ENCODE assay signal across 11 mouse cellular contexts in the genomic region with DNA sequence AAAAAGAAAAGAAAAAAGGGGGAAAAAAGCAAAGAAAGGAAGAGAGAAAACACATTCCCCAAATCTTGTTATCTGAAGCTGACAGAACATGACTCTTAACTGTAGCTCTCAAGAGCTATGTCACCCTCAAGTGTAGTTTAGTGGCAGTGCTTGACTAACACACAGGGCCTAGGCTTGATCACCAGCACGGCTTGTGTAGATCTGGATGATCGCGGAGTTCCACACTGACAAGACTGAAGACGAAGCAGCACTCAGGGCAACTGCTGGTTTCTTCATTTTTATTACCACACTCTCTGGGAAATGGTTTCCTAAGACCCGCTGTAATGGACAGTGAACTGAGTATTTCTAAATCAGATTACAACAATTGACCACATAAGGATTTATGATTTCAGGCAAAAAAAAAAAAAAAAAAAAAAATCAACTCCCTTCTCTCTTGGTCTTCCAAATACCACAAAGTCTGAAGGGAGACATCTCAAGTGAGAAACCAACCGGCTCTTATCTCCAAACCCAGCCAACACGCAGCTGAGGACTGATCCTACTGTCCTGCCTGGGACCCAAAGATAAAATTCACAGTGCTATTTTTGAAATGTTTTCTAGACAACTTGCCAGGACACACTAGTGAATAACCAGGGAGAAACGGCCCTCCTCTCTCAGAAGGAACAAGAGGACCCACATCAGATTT. TPM values are rescaled to one million over a fixed set of nuclear protein-coding genes. Genes with fewer than 3 reads are reported as not detected.
DNase-seq lines count a peak whose midpoint lies in the region; ATAC-seq and TF ChIP-seq lines count a peak whose summit lies in the region.
"Had no signal": no experiment of that assay in that cellular context is flagged by ENCODE, and none has a peak within 500 bp of the region (broad histone marks: within the 10 kb centered on the region; RNA-seq: fewer than 3 reads in every experiment).

No protein-coding gene starts in this region.

- ATAC-seq in erythroblast, adult 5-6 weeks (replicated peaks; ENCODE audit: low FRiP score, poor library complexity, severe bottlenecking) = peak; percentile 73
- ATAC-seq in liver, embryonic 12.5 days = peak; percentile 90

- H3K36me3 ChIP-seq in heart, adult 2 months (ENCODE audit: control insufficient read depth, insufficient read depth, low read length) = peaks cover 27% of the 10 kb centered on the region
- H3K36me3 ChIP-seq in liver, embryonic 12.5 days = peaks cover 74% of the 10 kb centered on the region
- H3K36me3 ChIP-seq in midbrain, embryonic 10.5 days = peaks cover 72% of the 10 kb centered on the region
- H3K36me3 ChIP-seq: hindbrain, embryonic 15.5 days had no signal

- H3K9ac ChIP-seq in heart, adult 2 months (ENCODE audit: low read depth, low read length) = no peak overlapping the region
- H3K9ac ChIP-seq in liver, embryonic 12.5 days = peak overlapping the region; percentile 80
- H3K9ac ChIP-seq: hindbrain, embryonic 15.5 days had no signal

- no peak for TF ChIP-seq CTCF in heart, adult 2 months (IDR thresholded peaks at IDR 0.05)

- WGBS in heart, adult 2 months = 35% methylated on average over 8 of the region's 8 CpGs
- 17% methylated on average over 8 of the region's 8 CpGs for WGBS in liver, embryonic 12.5 days (ENCODE audit: insufficient replicate concordance)
- 91% methylated on average over 8 of the region's 8 CpGs for WGBS in midbrain, embryonic 10.5 days

- H3K4me3 ChIP-seq in heart, adult 2 months = no peak overlapping the region
- H3K4me3 ChIP-seq in liver, embryonic 12.5 days = peak overlapping the region; percentile 50
- no peak overlapping the region for H3K4me3 ChIP-seq in midbrain, embryonic 10.5 days
- H3K4me3 ChIP-seq: hindbrain, embryonic 15.5 days had no signal

- TF ChIP-seq POLR2A in heart, adult 2 months (IDR thresholded peaks at IDR 0.05; ENCODE audit: insufficient read depth, low read depth, low read length) = no peak

- TF ChIP-seq EP300 in heart, adult 2 months (IDR thresholded peaks at IDR 0.05; ENCODE audit: insufficient read depth, low read depth, low read length) = 0 out of 2 replicates have a peak, but pooled peaks have one; percentile 40

- peaks cover 31% of the 10 kb centered on the region for H3K4me1 ChIP-seq in heart, adult 2 months (ENCODE audit: control insufficient read depth, insufficient read depth, low read length)
- H3K4me1 ChIP-seq in liver, embryonic 12.5 days = peaks cover 91% of the 10 kb centered on the region
- peaks cover 51% of the 10 kb centered on the region for H3K4me1 ChIP-seq in midbrain, embryonic 10.5 days

- H3K9me3 ChIP-seq in liver, embryonic 12.5 days (replicated peaks) = no peaks in the 10 kb centered on the region
- H3K9me3 ChIP-seq in midbrain, embryonic 10.5 days (replicated peaks) = no peaks in the 10 kb centered on the region
- H3K9me3 ChIP-seq: hindbrain, embryonic 15.5 days had no signal

- intact Hi-C loops in heart, adult 2 months (cut with DNase I) = no loop called here
- intact Hi-C loops in heart, postnatal 14 days (cut with DNase I) = no loop called here

- peak overlapping the region; percentile 81 for H3K4me2 ChIP-seq in liver, embryonic 12.5 days
- H3K4me2 ChIP-seq: hindbrain, embryonic 15.5 days had no signal

- peaks cover 10% of the 10 kb centered on the region for H3K79me2 ChIP-seq in heart, adult 2 months (replicated peaks; ENCODE audit: control insufficient read depth, insufficient read depth, low read length)

- no peaks in the 10 kb centered on the region for H3K27me3 ChIP-seq in heart, adult 2 months (ENCODE audit: control insufficient read depth, insufficient read depth, low read length)
- no peaks in the 10 kb centered on the region for H3K27me3 ChIP-seq in liver, embryonic 12.5 days (replicated peaks)
- H3K27me3 ChIP-seq in midbrain, embryonic 10.5 days (ENCODE audit: low read depth, poor library complexity, severe bottlenecking) = no peaks in the 10 kb centered on the region
- H3K27me3 ChIP-seq: hindbrain, embryonic 15.5 days had no signal

- peak in 1 of 2 experiments; percentile 35 for DNase-seq in heart, adult 2 months
- no peak for DNase-seq in heart, postnatal 14 days
- DNase-seq in 416B (ENCODE audit: low read depth) = peak; percentile 91
- no peak for DNase-seq in left cerebral cortex, adult 9 months (ENCODE audit: low spot score in 2 of 2)
- DNase-seq in midbrain, embryonic 10.5 days (ENCODE audit: low spot score) = no peak
- no peak for DNase-seq in neural tube, embryonic 10.5 days (ENCODE audit: extremely low spot score, low spot score)
- DNase-seq: kidney, postnatal 4 days; midbrain, embryonic 14.5 days had no signal

- H3K27ac ChIP-seq in heart, adult 2 months = peak overlapping the region; percentile 84
- peak overlapping the region; percentile 100 for H3K27ac ChIP-seq in liver, embryonic 12.5 days
- H3K27ac ChIP-seq in midbrain, embryonic 10.5 days (replicated peaks) = no peak overlapping the region
- H3K27ac ChIP-seq: hindbrain, embryonic 15.5 days had no signal

RNA-seq across cellular contexts. Expression of a gene that starts 5.8 kb away (rescaled TPM):
- total RNA-seq in heart, adult 2 months (2021) = 100 to 1,000 TPM; 391 to 397 TPM
- 175 and 205 TPM in 2 replicates for polyA plus RNA-seq in heart, adult 2 months (2012; rRNA removed)
- 100 to 1,000 TPM; 389 to 391 TPM for total RNA-seq in heart, postnatal 14 days (2021)
- 505 and 538 TPM in 2 replicates for total RNA-seq in erythroblast, adult 5-6 weeks (2015; ENCODE audit: low replicate concordance)
- 1,329 and 1,906 TPM in 2 replicates for total RNA-seq in erythroblast, adult 5-6 weeks (2017; ENCODE audit: low replicate concordance)
- 166 and 172 TPM in 2 replicates for polyA plus RNA-seq in liver, embryonic 12.5 days (2016; fragmentation: Nextera tagmentation; extraction: Ambion mirVana)
- 133 and 134 TPM in 2 replicates for polyA plus RNA-seq in midbrain, embryonic 10.5 days (2016; fragmentation: Nextera tagmentation; extraction: Ambion mirVana)

RNA-seq across cellular contexts. Expression of a gene that starts 12.5 kb away (rescaled TPM):
- total RNA-seq in heart, adult 2 months (2021) = 100 to 1,000 TPM; 140 to 146 TPM
- 57.1 and 84.0 TPM in 2 replicates for polyA plus RNA-seq in heart, adult 2 months (2012; rRNA removed)
- 100 to 1,000 TPM; 143 to 157 TPM for total RNA-seq in heart, postnatal 14 days (2021)
- total RNA-seq in erythroblast, adult 5-6 weeks (2015; ENCODE audit: low replicate concordance) = 1.7 and 2.5 TPM in 2 replicates
- total RNA-seq in erythroblast, adult 5-6 weeks (2017; ENCODE audit: low replicate concordance) = 8.3 and 12.3 TPM in 2 replicates
- 43.3 and 46.2 TPM in 2 replicates for polyA plus RNA-seq in liver, embryonic 12.5 days (2016; fragmentation: Nextera tagmentation; extraction: Ambion mirVana)
- 57.3 and 61.1 TPM in 2 replicates for polyA plus RNA-seq in midbrain, embryonic 10.5 days (2016; fragmentation: Nextera tagmentation; extraction: Ambion mirVana)

RNA-seq across cellular contexts. Expression of a gene that starts 31.3 kb away (rescaled TPM):
- 10 to 100 TPM; 32.2 to 38.1 TPM for total RNA-seq in heart, adult 2 months (2021)
- polyA plus RNA-seq in heart, adult 2 months (2012; rRNA removed) = 36.2 and 43.8 TPM in 2 replicates
- 10 to 100 TPM; 27.6 to 29.8 TPM for total RNA-seq in heart, postnatal 14 days (2021)
- 20.1 and 41.5 TPM in 2 replicates for total RNA-seq in erythroblast, adult 5-6 weeks (2015; ENCODE audit: low replicate concordance)
- 5.9 and 26.6 TPM in 2 replicates for total RNA-seq in erythroblast, adult 5-6 weeks (2017; ENCODE audit: low replicate concordance)
- polyA plus RNA-seq in liver, embryonic 12.5 days (2016; fragmentation: Nextera tagmentation; extraction: Ambion mirVana) = 140 and 143 TPM in 2 replicates
- 104 and 113 TPM in 2 replicates for polyA plus RNA-seq in midbrain, embryonic 10.5 days (2016; fragmentation: Nextera tagmentation; extraction: Ambion mirVana)

RNA-seq across cellular contexts. Expression of a gene that starts 33.9 kb away (rescaled TPM):
- 10 to 100 TPM; 65.1 to 85.6 TPM for total RNA-seq in heart, adult 2 months (2021)
- polyA plus RNA-seq in heart, adult 2 months (2012; rRNA removed) = 65.2 and 83.8 TPM in 2 replicates
- total RNA-seq in heart, postnatal 14 days (2021) = 100 to 1,000 TPM; 135 to 185 TPM
- total RNA-seq in erythroblast, adult 5-6 weeks (2015; ENCODE audit: low replicate concordance) = 181 and 187 TPM in 2 replicates
- total RNA-seq in erythroblast, adult 5-6 weeks (2017; ENCODE audit: low replicate concordance) = 61.4 and 103 TPM in 2 replicates
- 825 and 857 TPM in 2 replicates for polyA plus RNA-seq in liver, embryonic 12.5 days (2016; fragmentation: Nextera tagmentation; extraction: Ambion mirVana)
- polyA plus RNA-seq in midbrain, embryonic 10.5 days (2016; fragmentation: Nextera tagmentation; extraction: Ambion mirVana) = 1,606 and 1,767 TPM in 2 replicates

Comparison
In these comparisons a context has a peak if more than half of its experiments do, and no peak if none do; other contexts are left out.
1. RNA of a gene that starts 12.5 kb away (total RNA-seq): 143 to 157 TPM in heart, postnatal 14 days and 140 to 146 TPM in heart, adult 2 months; 1.7 to 12.3 TPM in erythroblast, adult 5-6 weeks; every median in the first group is over 10 times any median in the second.